Mouse (Mus musculus): ENCODE measurements around the gene Fam92b. TPM values are rescaled to one million over a fixed set of nuclear protein-coding genes. Genes with fewer than 3 reads are reported as not detected.

The Fam92b gene
- total RNA-seq (2021): 1.0 and 1.1 TPM in 2 replicates
- long read RNA-seq, experiment 1, partial matches to known transcripts: 1 of 1 reads
- long read RNA-seq, experiment 1, other reads (novel, unspliced or antisense): 0 of 1 reads
- long read RNA-seq, experiment 2: 0 reads

- peak; percentile 80 for DNase-seq
Measured at GRCm38 (mm10) chr8:120177318-120178123, at the start of gene Fam92b. Gene Fam92b, minus strand, starts transcription at chr8:120177466.

GRCm38 (mm10) chr8:120225421-120226151, 48.3 kb upstream of the Fam92b start:
- DNase-seq: peak; percentile 63

GRCm38 (mm10) chr8:120224521-120225420, 47.5 kb upstream of the Fam92b start:
- DNase-seq: peak; percentile 54

- peak; percentile 45 for DNase-seq
Measured at GRCm38 (mm10) chr8:120222548-120222947, 45.3 kb upstream of the Fam92b start.

- peak; percentile 46 for DNase-seq
Measured at GRCm38 (mm10) chr8:120216855-120217830, 39.9 kb upstream of the Fam92b start.

- peak; percentile 66 for DNase-seq
Measured at GRCm38 (mm10) chr8:120215416-120216141, 38.3 kb upstream of the Fam92b start.

GRCm38 (mm10) chr8:120213939-120214338, 36.7 kb upstream of the Fam92b start:
- peak; percentile 66 for DNase-seq

- DNase-seq: no peak
Measured at GRCm38 (mm10) chr8:120213229-120213628, 36.0 kb upstream of the Fam92b start.

- no peak for DNase-seq
Measured at GRCm38 (mm10) chr8:120212596-120212995, 35.3 kb upstream of the Fam92b start.

GRCm38 (mm10) chr8:120211345-120211744, 34.1 kb upstream of the Fam92b start:
- DNase-seq: no peak

- no peak for DNase-seq
Measured at GRCm38 (mm10) chr8:120208113-120208512, 30.8 kb upstream of the Fam92b start.

- DNase-seq: no peak
Measured at GRCm38 (mm10) chr8:120207364-120207763, 30.1 kb upstream of the Fam92b start.

- DNase-seq: peak; percentile 52
Measured at GRCm38 (mm10) chr8:120205916-120206315, 28.6 kb upstream of the Fam92b start.

- DNase-seq: peak; percentile 91
Measured at GRCm38 (mm10) chr8:120204736-120205360, 27.6 kb upstream of the Fam92b start.

GRCm38 (mm10) chr8:120202546-120202945, 25.3 kb upstream of the Fam92b start:
- DNase-seq: no peak

GRCm38 (mm10) chr8:120201351-120201750, 24.1 kb upstream of the Fam92b start:
- no peak for DNase-seq

GRCm38 (mm10) chr8:120192118-120192517, 14.9 kb upstream of the Fam92b start:
- DNase-seq: no peak

- DNase-seq: no peak
Measured at GRCm38 (mm10) chr8:120191633-120192032, 14.4 kb upstream of the Fam92b start.

GRCm38 (mm10) chr8:120190810-120191413, 13.6 kb upstream of the Fam92b start:
- DNase-seq: peak; percentile 99
